Mouse (Mus musculus) heart, embryonic 14.5 days (tissue): ENCODE data around the gene Mrpl18. TPM values are rescaled to one million over a fixed set of nuclear protein-coding genes. Genes with fewer than 3 reads are reported as not detected.
"Not testable (repeated sequence)": the region's sequence is repeated elsewhere in the genome, so short reads cannot be mapped to it uniquely, and the experiment has no call there.

Source experiments
- ATAC-seq: fragments of 200-750 bp; cut with Nextera tagmentation; 2 replicates; pipeline ENCODE4 v1.8.0; 2017; ENCODE audit warnings: low read depth, moderate TSS enrichment; ENCODE audit not compliant: insufficient number of reproducible peaks, insufficient read depth, low FRiP score
- H3K27ac ChIP-seq, 2 experiments: fragments of 200-500 bp in 1 of 2; fragments of 300-500 bp in 1 of 2; sonication (generic) in 1 of 2; replicated peaks in 1 of 2; 2 replicates each; pipeline ENCODE4 v1.5.1; 2012 to 2014; ENCODE audit warnings: low read depth in 2 of 2, low read length in 2 of 2, control low read depth in 1 of 2, mild to moderate bottlenecking in 1 of 2, mixed read lengths in 1 of 2; ENCODE audit not compliant: control insufficient read depth in 1 of 2, insufficient read depth in 1 of 2
- H3K27me3 ChIP-seq: fragments of 300-500 bp; sonication (generic); 2 replicates; pipeline ENCODE4 v1.6.1; 2014; ENCODE audit warnings: mild to moderate bottlenecking, low read length, control low read depth; ENCODE audit not compliant: control insufficient read depth, insufficient read depth
- H3K36me3 ChIP-seq: fragments of 300-500 bp; sonication (generic); 2 replicates; pipeline ENCODE4 v1.6.1; 2014; ENCODE audit warnings: mild to moderate bottlenecking, control low read depth, low read length, mixed read lengths; ENCODE audit not compliant: control insufficient read depth, insufficient read depth
- H3K4me1 ChIP-seq, 2 experiments: fragments of 200-500 bp in 1 of 2; fragments of 300-500 bp in 1 of 2; sonication (generic) in 1 of 2; 2 replicates each; pipeline ENCODE4 v1.6.1; 2012 to 2014; ENCODE audit warnings: low read length in 2 of 2, control low read depth in 1 of 2, mixed read lengths in 1 of 2; ENCODE audit not compliant: control insufficient read depth in 2 of 2, insufficient read depth in 2 of 2
- H3K4me2 ChIP-seq: fragments of 300-500 bp; sonication (generic); 2 replicates; pipeline ENCODE4 v1.6.1; 2014; ENCODE audit warnings: mild to moderate bottlenecking, low read length
- H3K4me3 ChIP-seq, 2 experiments: fragments of 200-500 bp in 1 of 2; fragments of 300-500 bp in 1 of 2; sonication (generic) in 1 of 2; 2 replicates each; pipeline ENCODE4 v1.5.1; 2012 to 2014; ENCODE audit warnings: low read length in 2 of 2, mild to moderate bottlenecking in 2 of 2, control low read depth in 1 of 2, low read depth in 1 of 2, moderate library complexity in 1 of 2; ENCODE audit not compliant: control insufficient read depth in 1 of 2, insufficient read depth in 1 of 2
- H3K9ac ChIP-seq: fragments of 300-500 bp; sonication (generic); 2 replicates; pipeline ENCODE4 v1.6.1; 2014; ENCODE audit warnings: mild to moderate bottlenecking, low read length
- H3K9me3 ChIP-seq: fragments of 300-500 bp; sonication (generic); 2 replicates; pipeline ENCODE4 v1.6.1; 2016; ENCODE audit warnings: low read length, control low read depth; ENCODE audit not compliant: control insufficient read depth
- WGBS: fragments of 180-500 bp; shearing (Covaris S2); extraction: QIAGEN DNeasy Blood & Tissue Kit; methylation state at CpG from one replicate; pipeline ENCODE4 v1.1.7; 2014; 5-methylcytosine and 5-hydroxymethylcytosine counted together
- polyA plus RNA-seq: library from polyadenylated mRNA; unstranded; fragments of >200 nt; fragmentation: Nextera tagmentation; extraction: Ambion mirVana; gene quantifications from 2 replicates; pipeline ENCODE4 v1.2.1, GENCODE M21; 2014

Mrpl18 gene
- 197 and 200 TPM in 2 replicates for polyA plus RNA-seq

- Histone ChIP-seq H3K36me3 (peaks cover 68% of the 10 kb centered on the region), H3K27me3 (no peaks in the 10 kb centered on the region), H3K27ac (peak within 1 kb of the TSS; percentile 92 to 94), H3K4me1 (peaks cover 0 to 9% of the 10 kb centered on the region in 2 experiments; a peak in 2 of 4 replicates), H3K4me3 (peak within 1 kb of the TSS; percentile 96 to 97), H3K9ac (peak within 1 kb of the TSS; percentile 99), H3K4me2 (peak within 1 kb of the TSS; percentile 84), H3K9me3 (no peaks in the 10 kb centered on the region)
- peak; percentile 99 for ATAC-seq
- under 1% methylated on average over 56 of the region's 56 CpGs for WGBS
These were observed at the start of gene Mrpl18 for GRCm38 (mm10) chr17:12915881-12916583. Gene Mrpl18 (minus strand): TSS chr17:12916345.

- Histone ChIP-seq H3K9me3 (no peaks in the 10 kb centered on the region), H3K9ac (no peak overlapping the region), H3K4me2 (no peak overlapping the region), H3K4me1 (no peaks in the 10 kb centered on the region), H3K4me3 (no peak overlapping the region), H3K36me3 (peaks cover 25% of the 10 kb centered on the region), H3K27ac (no peak overlapping the region), H3K27me3 (no peaks in the 10 kb centered on the region)
- 65% methylated on average over 3 of the region's 3 CpGs for WGBS
- ATAC-seq: no peak
These were observed 47.3 kb upstream of the Mrpl18 start for GRCm38 (mm10) chr17:12963476-12963875.

GRCm38 (mm10) chr17:12960331-12960873 is 44.3 kb upstream of the Mrpl18 start, which contains the start of gene Acat2:
Gene Acat2 (minus strand): TSS chr17:12960747.
- H3K9ac ChIP-seq: peak within 1 kb of the TSS; percentile 68
- no peaks in the 10 kb centered on the region for H3K4me1 ChIP-seq
- peak within 1 kb of the TSS; percentile 81 to 82 for H3K27ac ChIP-seq
- peak; percentile 96 for ATAC-seq
- H3K9me3 ChIP-seq: no peaks in the 10 kb centered on the region
- H3K27me3 ChIP-seq: no peaks in the 10 kb centered on the region
- WGBS: under 1% methylated on average over 42 of the region's 42 CpGs
- H3K4me3 ChIP-seq: peak within 1 kb of the TSS; percentile 65 to 81
- H3K4me2 ChIP-seq: peak within 1 kb of the TSS; percentile 76
- peaks cover 5% of the 10 kb centered on the region; the same call in 1 of the 2 replicates for H3K36me3 ChIP-seq

GRCm38 (mm10) chr17:12959377-12959776 is 43.2 kb upstream of the Mrpl18 start:
- 42% methylated on average over 1 of the region's 2 CpGs for whole genome bisulfite sequencing
- H3K9ac ChIP-seq, ATAC-seq, H3K4me2 ChIP-seq, H3K9me3 ChIP-seq, H3K36me3 ChIP-seq, H3K27me3 ChIP-seq, H3K4me1 ChIP-seq, H3K27ac ChIP-seq, H3K4me3 ChIP-seq: not testable (repeated sequence)

GRCm38 (mm10) chr17:12956664-12957063 is 40.5 kb upstream of the Mrpl18 start:
- 91% methylated on average over 8 of the region's 8 CpGs for WGBS
- Histone ChIP-seq H3K4me2 (no peak overlapping the region), H3K4me3 (no peak overlapping the region), H3K9me3 (no peaks in the 10 kb centered on the region), H3K9ac (no peak overlapping the region), H3K4me1 (no peaks in the 10 kb centered on the region), H3K27me3 (no peaks in the 10 kb centered on the region), H3K36me3 (peaks cover 14% of the 10 kb centered on the region), H3K27ac (no peak overlapping the region)
- ATAC-seq: no peak

GRCm38 (mm10) chr17:12949669-12950068 is 33.5 kb upstream of the Mrpl18 start:
- no peak overlapping the region for H3K9ac ChIP-seq
- H3K4me1 ChIP-seq: no peaks in the 10 kb centered on the region
- no peak for ATAC-seq
- H3K9me3 ChIP-seq: no peaks in the 10 kb centered on the region
- H3K36me3 ChIP-seq: peaks cover 57% of the 10 kb centered on the region
- H3K27ac ChIP-seq: no peak overlapping the region
- no peak overlapping the region for H3K4me3 ChIP-seq
- no peak overlapping the region for H3K4me2 ChIP-seq
- H3K27me3 ChIP-seq: no peaks in the 10 kb centered on the region
- 92% methylated on average over 5 of the region's 5 CpGs for WGBS

- no peaks in the 10 kb centered on the region for H3K9me3 ChIP-seq
- no peak overlapping the region for H3K27ac ChIP-seq
- H3K9ac ChIP-seq: no peak overlapping the region
- peaks cover 35% of the 10 kb centered on the region for H3K36me3 ChIP-seq
- H3K4me1 ChIP-seq: no peaks in the 10 kb centered on the region; a peak in 2 of 4 replicates
- H3K4me3 ChIP-seq: no peak overlapping the region
- H3K27me3 ChIP-seq: no peaks in the 10 kb centered on the region
- no peak for ATAC-seq
- WGBS: 91% methylated on average over 6 of the region's 6 CpGs
- no peak overlapping the region for H3K4me2 ChIP-seq
These were observed 26.5 kb upstream of the Mrpl18 start for GRCm38 (mm10) chr17:12942459-12943162.
